Mouse (Mus musculus): ENCODE data around the gene Pold4. TPM values are rescaled to one million over a fixed set of nuclear protein-coding genes. Genes with fewer than 3 reads are reported as not detected.

Pold4 gene
- polyA plus RNA-seq (2016; fragmentation: Nextera tagmentation; extraction: Ambion mirVana) = 12.2 and 15.6 TPM in 2 replicates

DNA sequence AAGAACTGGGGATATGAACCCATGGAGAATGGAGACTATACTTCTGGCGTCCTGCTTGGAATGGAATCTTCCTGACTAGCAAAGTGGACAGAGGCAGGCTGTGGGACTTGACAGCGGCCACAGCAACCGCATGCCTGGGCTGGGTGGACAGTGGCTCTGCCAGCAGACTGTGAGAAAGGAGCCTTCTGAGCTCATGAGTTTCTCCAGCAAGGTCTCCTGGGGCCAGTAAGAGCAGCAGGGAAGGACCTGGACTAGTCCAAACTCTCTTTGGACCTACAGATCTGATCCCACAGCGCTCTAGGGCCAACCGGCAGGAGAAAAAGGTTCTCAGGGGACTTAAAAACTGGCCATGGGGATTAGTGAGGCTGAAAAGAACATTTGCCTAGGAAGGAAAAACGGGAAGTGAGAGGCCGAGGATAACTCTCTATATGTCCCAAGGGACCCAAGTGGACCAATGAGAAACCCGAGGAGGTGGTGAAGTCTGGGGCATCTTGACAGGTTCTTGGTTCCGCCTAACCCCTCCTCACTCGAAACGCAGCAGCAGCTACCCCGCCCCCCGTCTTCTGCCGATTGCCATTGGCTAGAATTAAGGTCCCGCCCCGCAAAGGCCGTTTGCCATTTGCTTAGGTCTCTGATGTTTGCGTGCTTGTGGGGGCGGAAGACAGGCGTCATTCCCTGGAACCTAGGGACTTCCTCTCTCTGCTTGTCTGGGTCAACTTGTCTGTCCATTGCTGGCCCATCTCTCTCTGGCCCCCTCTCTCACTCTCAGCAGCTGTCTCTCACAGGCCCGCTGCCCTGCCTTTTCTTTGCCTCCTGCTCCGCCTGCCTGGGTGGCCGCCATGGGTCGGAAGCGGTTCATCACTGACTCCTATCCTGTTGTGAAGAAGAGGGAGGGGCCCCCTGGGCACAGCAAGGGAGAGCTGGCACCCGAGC lies at the start of gene Pold4:
Gene Pold4, plus strand, starts transcription at position 647 of the 933 bp plus-strand sequence.
- Histone ChIP-seq H3K27ac (replicated peaks) (peak within 1 kb of the TSS; percentile 86), H3K4me1 (peaks cover 19% of the 10 kb centered on the region), H3K9me3 (replicated peaks) (no peaks in the 10 kb centered on the region), H3K27me3 (ENCODE audit: low read depth, poor library complexity, severe bottlenecking) (peaks cover 32% of the 10 kb centered on the region), H3K4me3 (peak within 1 kb of the TSS; percentile 78), H3K36me3 (no peaks in the 10 kb centered on the region)
- WGBS = 12% methylated on average over 26 of the region's 26 CpGs
- DNase-seq (ENCODE audit: low spot score) = peak; percentile 92

DNA sequence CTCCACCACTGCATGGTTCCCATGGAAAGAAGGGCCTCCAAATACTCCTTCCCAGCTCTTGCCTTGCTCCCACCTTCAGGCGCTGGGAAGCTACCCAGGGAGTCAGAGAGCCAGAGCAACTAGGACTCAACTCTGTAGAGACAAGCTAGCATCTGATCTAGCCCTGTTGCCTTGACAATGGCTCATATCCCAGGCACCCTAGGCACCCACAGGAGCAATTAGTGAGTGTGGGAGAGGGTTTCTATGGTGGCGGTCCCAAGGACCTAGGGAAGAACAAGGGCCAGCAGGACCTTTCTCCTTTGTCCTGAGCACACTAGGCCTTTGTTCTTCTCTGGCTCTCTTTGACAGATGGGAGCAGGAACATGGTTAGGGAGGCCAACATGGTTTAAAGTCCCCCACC lies 48.0 kb upstream of the Pold4 start:
- no peaks in the 10 kb centered on the region for H3K36me3 ChIP-seq
- WGBS = 88% methylated on average over 2 of the region's 2 CpGs
- no peaks in the 10 kb centered on the region for H3K27me3 ChIP-seq (ENCODE audit: low read depth, poor library complexity, severe bottlenecking)
- no peak overlapping the region; the same call in 1 of the 2 replicates for H3K27ac ChIP-seq (replicated peaks)
- no peak for DNase-seq (ENCODE audit: low spot score)
- no peak overlapping the region for H3K4me3 ChIP-seq
- H3K4me1 ChIP-seq = peaks cover 16% of the 10 kb centered on the region
- no peaks in the 10 kb centered on the region for H3K9me3 ChIP-seq (replicated peaks)

DNA sequence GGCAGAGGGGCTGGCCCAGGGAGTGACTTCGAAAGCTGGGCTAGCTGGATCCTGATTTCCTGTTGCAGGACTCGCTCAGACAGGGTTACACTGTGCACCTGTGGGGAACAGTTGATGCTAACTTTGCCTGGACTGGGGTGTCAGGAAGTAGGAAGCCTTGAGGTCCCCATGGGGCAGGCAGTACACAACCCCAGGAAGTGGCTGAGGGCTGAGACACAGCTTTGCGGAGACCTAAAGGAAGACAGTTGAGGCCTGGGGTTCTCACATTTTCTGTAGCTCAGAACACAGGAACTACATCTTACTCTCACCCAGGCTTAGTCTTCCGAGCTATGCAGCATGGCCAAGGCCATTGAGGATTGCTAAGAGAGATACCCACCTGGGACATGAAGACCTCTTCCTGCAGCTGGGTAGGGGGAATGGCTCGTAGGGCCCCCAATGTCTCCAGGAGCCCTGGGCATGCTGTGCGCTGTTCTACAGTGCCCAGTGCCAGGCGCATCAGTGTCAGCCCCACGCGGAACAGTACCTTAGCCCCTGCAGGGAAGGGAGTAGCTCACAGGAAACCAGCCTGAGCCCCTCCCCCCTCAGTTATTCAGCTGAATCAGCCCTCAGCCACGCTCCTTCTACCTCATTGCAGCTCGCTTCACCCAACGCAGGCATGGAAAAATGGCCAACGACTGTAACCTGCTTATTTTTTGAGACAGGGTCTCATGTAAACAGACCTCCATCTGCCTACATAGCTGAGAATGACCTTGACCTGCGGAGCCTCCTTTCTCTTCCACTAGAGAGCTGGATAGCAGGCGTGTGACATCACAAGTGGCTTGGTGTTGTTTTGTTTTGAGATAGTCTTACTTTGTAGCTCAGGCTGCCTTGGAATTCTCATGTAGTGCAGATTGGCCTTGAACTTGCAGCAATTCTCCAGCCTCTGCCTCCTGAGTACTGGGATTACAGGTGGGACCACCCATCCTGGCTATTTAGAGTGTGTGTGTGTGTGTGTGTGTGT lies 46.4 kb upstream of the Pold4 start:
- Histone ChIP-seq H3K27me3 (ENCODE audit: low read depth, poor library complexity, severe bottlenecking) (no peaks in the 10 kb centered on the region), H3K4me3 (no peak overlapping the region), H3K27ac (replicated peaks) (no peak overlapping the region), H3K36me3 (no peaks in the 10 kb centered on the region), H3K9me3 (replicated peaks) (no peaks in the 10 kb centered on the region), H3K4me1 (peaks cover 16% of the 10 kb centered on the region)
- WGBS = 63% methylated on average over 15 of the region's 15 CpGs
- DNase-seq (ENCODE audit: low spot score) = no peak

GRCm38 (mm10) chr19:4187303-4187702 lies 44.4 kb upstream of the Pold4 start:
- DNase-seq (ENCODE audit: low spot score) = no peak
- H3K4me1 ChIP-seq = peaks cover 26% of the 10 kb centered on the region
- WGBS = 78% methylated on average over 3 of the region's 3 CpGs
- no peaks in the 10 kb centered on the region for H3K9me3 ChIP-seq (replicated peaks)
- H3K27me3 ChIP-seq (ENCODE audit: low read depth, poor library complexity, severe bottlenecking) = no peaks in the 10 kb centered on the region
- no peak overlapping the region for H3K27ac ChIP-seq (replicated peaks)
- no peaks in the 10 kb centered on the region for H3K36me3 ChIP-seq
- H3K4me3 ChIP-seq = no peak overlapping the region

DNA sequence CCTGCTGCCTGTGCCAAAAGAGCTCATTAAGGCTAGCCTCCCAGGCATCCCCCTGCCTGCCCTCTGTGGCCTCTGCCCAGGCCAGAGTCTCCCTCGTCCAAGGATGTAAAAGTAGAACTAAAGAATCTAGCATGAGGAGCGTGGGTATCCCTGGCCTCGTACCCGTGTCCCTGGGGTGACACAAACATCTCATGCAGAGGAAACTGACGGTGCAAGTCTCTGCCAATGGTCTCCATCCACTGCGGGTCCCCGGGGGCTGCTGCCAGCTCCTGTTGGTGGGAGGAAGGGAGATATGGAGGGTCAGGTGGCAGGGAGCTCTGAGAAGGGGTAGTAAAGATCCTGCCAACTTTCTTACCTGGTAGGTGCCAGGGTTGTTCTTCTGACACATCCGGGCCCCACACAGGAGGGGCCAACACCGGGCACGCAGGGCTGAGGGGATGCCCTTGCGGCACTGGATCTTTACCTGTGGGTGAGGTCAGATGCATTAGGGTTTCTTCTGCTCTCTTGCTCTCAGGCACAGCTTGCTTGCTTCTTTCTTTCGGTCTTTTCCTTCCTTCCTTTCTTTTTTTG lies 42.6 kb upstream of the Pold4 start:
- WGBS = 87% methylated on average over 12 of the region's 12 CpGs

GRCm38 (mm10) chr19:4190831-4191334 lies 40.8 kb upstream of the Pold4 start, which contains the start of gene Tbc1d10c:
Tbc1d10c (minus strand) TSS chr19:4191284.
- Histone ChIP-seq H3K36me3 (peaks cover 29% of the 10 kb centered on the region), H3K9me3 (replicated peaks) (no peaks in the 10 kb centered on the region), H3K4me1 (peaks cover 34% of the 10 kb centered on the region), H3K27ac (replicated peaks) (peak within 1 kb of the TSS; percentile 97), H3K4me3 (peak within 1 kb of the TSS; percentile 96), H3K27me3 (ENCODE audit: low read depth, poor library complexity, severe bottlenecking) (no peaks in the 10 kb centered on the region)
- no peak for DNase-seq (ENCODE audit: low spot score)
- 76% methylated on average over 4 of the region's 4 CpGs for WGBS

More for the DNA sequence above, 42.6 kb upstream of the Pold4 start:
- Histone ChIP-seq H3K9me3 (replicated peaks) (no peaks in the 10 kb centered on the region), H3K27me3 (ENCODE audit: low read depth, poor library complexity, severe bottlenecking) (no peaks in the 10 kb centered on the region), H3K4me1 (peaks cover 38% of the 10 kb centered on the region), H3K4me3 (no peak overlapping the region), H3K27ac (replicated peaks) (no peak overlapping the region), H3K36me3 (peaks cover 12% of the 10 kb centered on the region)
- no peak for DNase-seq (ENCODE audit: low spot score)

DNA sequence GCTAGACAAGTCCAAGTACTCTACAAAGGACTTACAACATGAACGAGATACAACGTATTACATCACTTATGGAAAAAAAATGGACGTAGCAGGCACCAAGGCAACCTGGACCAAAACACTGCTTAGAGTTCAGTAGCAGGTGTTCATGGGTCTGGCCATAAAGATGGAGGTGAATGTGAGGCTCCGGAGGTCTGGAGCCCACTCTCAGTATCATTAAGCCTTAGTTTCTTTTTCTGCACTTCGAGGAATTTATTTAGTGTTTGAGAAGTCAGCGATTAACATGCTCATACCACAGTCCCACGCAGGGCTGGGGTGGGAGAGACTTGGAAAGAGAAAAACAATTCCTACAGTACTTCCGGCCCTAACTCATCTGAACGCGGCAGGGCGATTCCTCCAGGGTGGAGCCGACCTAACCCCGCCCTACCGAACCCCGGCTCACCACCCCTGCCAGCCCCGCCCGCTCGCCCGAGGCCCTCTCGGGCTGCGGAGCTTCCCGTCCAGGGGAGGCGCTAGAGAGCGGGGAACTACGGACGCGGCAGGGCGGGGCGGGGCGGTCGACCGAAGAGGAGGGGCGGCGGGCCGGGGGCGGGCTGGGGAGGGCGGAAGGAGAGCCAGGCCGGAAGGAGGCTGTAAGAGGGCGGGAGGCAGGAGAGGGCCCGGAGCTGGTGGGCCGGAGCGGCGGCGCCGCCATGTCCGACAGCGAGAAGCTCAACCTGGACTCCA lies 40.0 kb upstream of the Pold4 start, which contains the start of gene Ppp1ca:
Gene Ppp1ca, plus strand, starts transcription at position 538 of the 723 bp plus-strand sequence.
- Histone ChIP-seq H3K27ac (replicated peaks) (peak within 1 kb of the TSS; percentile 97), H3K9me3 (replicated peaks) (no peaks in the 10 kb centered on the region), H3K4me1 (peaks cover 41% of the 10 kb centered on the region), H3K4me3 (peak within 1 kb of the TSS; percentile 96), H3K36me3 (peaks cover 37% of the 10 kb centered on the region), H3K27me3 (ENCODE audit: low read depth, poor library complexity, severe bottlenecking) (no peaks in the 10 kb centered on the region)
- peak; percentile 97 for DNase-seq (ENCODE audit: low spot score)
- 8% methylated on average over 37 of the region's 47 CpGs for WGBS

GRCm38 (mm10) chr19:4192251-4192985 lies 39.3 kb upstream of the Pold4 start:
- Histone ChIP-seq H3K9me3 (replicated peaks) (no peaks in the 10 kb centered on the region), H3K4me3 (peak overlapping the region; percentile 96), H3K27ac (replicated peaks) (peak overlapping the region; percentile 97), H3K36me3 (peaks cover 44% of the 10 kb centered on the region), H3K27me3 (ENCODE audit: low read depth, poor library complexity, severe bottlenecking) (no peaks in the 10 kb centered on the region), H3K4me1 (peaks cover 44% of the 10 kb centered on the region)
- under 1% methylated on average over 52 of the region's 52 CpGs for WGBS
- no peak for DNase-seq (ENCODE audit: low spot score)

GRCm38 (mm10) chr19:4193129-4193528 lies 38.6 kb upstream of the Pold4 start:
- no peak for DNase-seq (ENCODE audit: low spot score)
- H3K4me3 ChIP-seq = peak overlapping the region; percentile 96
- H3K27me3 ChIP-seq (ENCODE audit: low read depth, poor library complexity, severe bottlenecking) = no peaks in the 10 kb centered on the region
- peaks cover 52% of the 10 kb centered on the region for H3K36me3 ChIP-seq
- peaks cover 44% of the 10 kb centered on the region for H3K4me1 ChIP-seq
- 72% methylated on average over 6 of the region's 6 CpGs for WGBS
- peak overlapping the region; percentile 97 for H3K27ac ChIP-seq (replicated peaks)
- H3K9me3 ChIP-seq (replicated peaks) = no peaks in the 10 kb centered on the region

DNA sequence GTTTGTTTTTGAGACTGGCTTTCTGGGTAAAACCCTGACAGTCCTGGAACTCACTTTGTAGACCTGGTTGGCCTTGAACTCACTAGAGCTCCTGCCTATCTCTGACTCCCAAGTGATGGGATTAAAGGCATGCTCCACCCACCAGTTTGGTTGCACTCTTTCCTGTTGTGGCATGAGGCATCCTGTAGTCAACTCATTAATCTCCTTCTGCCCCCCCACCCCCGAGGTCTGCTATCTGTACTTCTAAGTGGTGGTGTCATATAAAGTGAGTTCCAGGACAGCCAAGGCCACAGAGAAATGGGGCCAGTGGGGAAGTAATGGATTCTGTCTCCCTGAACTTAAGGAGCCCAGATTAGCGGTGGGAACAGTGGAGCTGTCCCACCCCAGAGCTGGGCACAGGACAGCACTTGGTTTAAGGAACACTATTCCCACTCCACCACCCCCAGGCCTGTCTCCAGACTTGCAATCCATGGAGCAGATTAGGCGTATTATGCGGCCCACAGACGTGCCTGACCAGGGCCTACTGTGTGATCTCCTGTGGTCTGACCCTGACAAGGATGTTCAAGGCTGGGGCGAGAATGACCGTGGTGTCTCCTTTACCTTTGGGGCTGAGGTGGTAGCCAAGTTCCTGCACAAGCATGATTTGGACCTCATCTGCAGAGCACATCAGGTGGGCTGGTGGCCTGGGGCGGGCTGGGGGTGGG lies 37.5 kb upstream of the Pold4 start:
- H3K36me3 ChIP-seq = peaks cover 62% of the 10 kb centered on the region
- no peaks in the 10 kb centered on the region for H3K27me3 ChIP-seq (ENCODE audit: low read depth, poor library complexity, severe bottlenecking)
- peaks cover 44% of the 10 kb centered on the region for H3K4me1 ChIP-seq
- no peaks in the 10 kb centered on the region for H3K9me3 ChIP-seq (replicated peaks)
- 90% methylated on average over 8 of the region's 8 CpGs for WGBS
- 0 out of 2 replicates have a peak overlapping the region, but pooled peaks have one; percentile 14 for H3K4me3 ChIP-seq
- no peak for DNase-seq (ENCODE audit: low spot score)
- H3K27ac ChIP-seq (replicated peaks) = no peak overlapping the region
